Mouse (Mus musculus) heart, embryonic 13.5 days (tissue): ENCODE results near the gene 4930562C15Rik. TPM values are rescaled to one million over a fixed set of nuclear protein-coding genes. Genes with fewer than 3 reads are reported as not detected.
"Not testable (repeated sequence)": the region's sequence is repeated elsewhere in the genome, so short reads cannot be mapped to it uniquely, and the experiment has no call there.

Experiments
- ATAC-seq: fragments of 200-750 bp; cut with Nextera tagmentation; 2 replicates; pipeline ENCODE4 v1.8.0; 2017; ENCODE audit warnings: moderate TSS enrichment; ENCODE audit not compliant: insufficient number of reproducible peaks, low FRiP score, low TSS enrichment; ENCODE audit errors: extremely low read depth
- H3K27ac ChIP-seq: fragments of 300-500 bp; sonication (generic); replicated peaks from 2 replicates; pipeline ENCODE4 v1.5.1; 2015; ENCODE audit warnings: moderate library complexity, mild to moderate bottlenecking, inconsistent platforms
- H3K27me3 ChIP-seq: fragments of 300-500 bp; sonication (generic); replicated peaks from 2 replicates; pipeline ENCODE4 v1.6.1; 2015; ENCODE audit warnings: mild to moderate bottlenecking, inconsistent platforms
- H3K36me3 ChIP-seq: fragments of 300-500 bp; sonication (generic); 2 replicates; pipeline ENCODE4 v1.6.1; 2015; ENCODE audit warnings: mild to moderate bottlenecking, inconsistent platforms
- H3K4me1 ChIP-seq: fragments of 300-500 bp; sonication (generic); 2 replicates; pipeline ENCODE4 v1.6.1; 2015; ENCODE audit warnings: inconsistent platforms
- H3K4me2 ChIP-seq: fragments of 300-500 bp; sonication (generic); 2 replicates; pipeline ENCODE4 v1.6.1; 2015; ENCODE audit warnings: inconsistent platforms, mild to moderate bottlenecking, moderate library complexity
- H3K4me3 ChIP-seq: fragments of 300-500 bp; sonication (generic); 2 replicates; pipeline ENCODE4 v1.5.1; 2015; ENCODE audit warnings: moderate library complexity, mild to moderate bottlenecking, inconsistent platforms
- H3K9ac ChIP-seq: fragments of 300-500 bp; sonication (generic); 2 replicates; pipeline ENCODE4 v1.6.1; 2015; ENCODE audit warnings: inconsistent platforms, mild to moderate bottlenecking, moderate library complexity
- H3K9me3 ChIP-seq: fragments of 300-500 bp; sonication (generic); 2 replicates; pipeline ENCODE4 v1.6.1; 2016; ENCODE audit warnings: inconsistent platforms
- WGBS: fragments of 180-500 bp; shearing (Covaris S2); methylation state at CpG from one replicate; pipeline ENCODE4 v1.1.7; 2015; ENCODE audit warnings: mixed read lengths; 5-methylcytosine and 5-hydroxymethylcytosine counted together
- polyA plus RNA-seq: library from polyadenylated mRNA; unstranded; fragments of >200 nt; fragmentation: Nextera tagmentation; extraction: Ambion mirVana; gene quantifications from 2 replicates; pipeline ENCODE4 v1.2.1, GENCODE M21; 2015

Gene 4930562C15Rik
- polyA plus RNA-seq, result 0.15 and 0.32 TPM in 2 replicates

GRCm38 (mm10) chr16:4835191-4835590 lies at the start of gene 4930562C15Rik:
4930562C15Rik (plus strand) TSS chr16:4835416.
- Histone ChIP-seq H3K9me3 (no peaks in the 10 kb centered on the region), H3K36me3 (no peaks in the 10 kb centered on the region), H3K27me3 (peaks cover 4% of the 10 kb centered on the region; the same call in 1 of the 2 replicates), H3K4me2 (no peak within 1 kb of the TSS), H3K27ac (no peak within 1 kb of the TSS), H3K4me3 (no peak within 1 kb of the TSS), H3K9ac (no peak within 1 kb of the TSS), H3K4me1 (peaks cover 5% of the 10 kb centered on the region; the same call in 1 of the 2 replicates)
- ATAC-seq, result no peak
- 74% methylated on average over 3 of the region's 3 CpGs for WGBS

GRCm38 (mm10) chr16:4785706-4786105 lies 49.5 kb upstream of the 4930562C15Rik start:
- H3K4me1 ChIP-seq, result peaks cover 87% of the 10 kb centered on the region

DNA sequence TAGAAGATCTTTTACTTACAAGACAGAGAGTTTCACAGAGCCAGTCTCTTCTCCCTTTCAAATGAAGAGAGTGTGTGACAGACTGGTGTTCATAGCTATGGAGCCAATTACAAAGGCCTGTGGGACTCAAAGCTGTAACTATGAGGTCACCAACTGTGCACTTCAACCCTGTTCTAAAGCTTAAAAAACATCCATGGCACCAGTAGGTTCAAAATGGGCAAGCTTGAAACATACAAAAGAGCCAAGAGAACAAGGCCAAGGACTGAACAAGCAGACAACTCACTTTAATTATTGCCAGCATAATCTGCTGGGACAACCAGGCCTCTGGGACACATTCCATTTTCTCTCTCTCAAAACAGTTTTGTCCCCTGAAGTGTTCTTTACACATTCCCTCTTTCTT lies 47.0 kb upstream of the 4930562C15Rik start:
- H3K9me3 ChIP-seq, result no peaks in the 10 kb centered on the region
- H3K27me3 ChIP-seq, result no peaks in the 10 kb centered on the region
- no peak for ATAC-seq
- H3K4me1 ChIP-seq, result peaks cover 63% of the 10 kb centered on the region
- peak overlapping the region; percentile 90 for H3K9ac ChIP-seq
- H3K27ac ChIP-seq, result 0 out of 2 replicates have a peak overlapping the region, but pooled peaks have one; percentile 1
- peak overlapping the region; percentile 78 for H3K4me3 ChIP-seq
- peaks cover 14% of the 10 kb centered on the region for H3K36me3 ChIP-seq
- H3K4me2 ChIP-seq, result peak overlapping the region; percentile 79

More at GRCm38 (mm10) chr16:4785706-4786105, 49.5 kb upstream of the 4930562C15Rik start:
- ATAC-seq, result no peak
- Histone ChIP-seq H3K4me3 (no peak overlapping the region), H3K9ac (peak overlapping the region; percentile 53), H3K36me3 (peaks cover 19% of the 10 kb centered on the region), H3K27ac (peak overlapping the region; percentile 64), H3K9me3 (no peaks in the 10 kb centered on the region), H3K27me3 (no peaks in the 10 kb centered on the region), H3K4me2 (peak overlapping the region; percentile 79)
- 51% methylated on average over 4 of the region's 4 CpGs for WGBS

- Histone ChIP-seq H3K36me3 (peaks cover 9% of the 10 kb centered on the region; the same call in 1 of the 2 replicates), H3K27me3 (no peaks in the 10 kb centered on the region), H3K4me2 (peak overlapping the region; percentile 79), H3K9me3 (no peaks in the 10 kb centered on the region), H3K4me1 (peaks cover 51% of the 10 kb centered on the region), H3K4me3 (peak overlapping the region; percentile 78), H3K27ac (peak overlapping the region; percentile 99), H3K9ac (peak overlapping the region; percentile 90)
- ATAC-seq, result peak; percentile 20
- under 1% methylated on average over 29 of the region's 29 CpGs for WGBS
Observed at GRCm38 (mm10) chr16:4789311-4789768, 45.9 kb upstream of the 4930562C15Rik start.

DNA sequence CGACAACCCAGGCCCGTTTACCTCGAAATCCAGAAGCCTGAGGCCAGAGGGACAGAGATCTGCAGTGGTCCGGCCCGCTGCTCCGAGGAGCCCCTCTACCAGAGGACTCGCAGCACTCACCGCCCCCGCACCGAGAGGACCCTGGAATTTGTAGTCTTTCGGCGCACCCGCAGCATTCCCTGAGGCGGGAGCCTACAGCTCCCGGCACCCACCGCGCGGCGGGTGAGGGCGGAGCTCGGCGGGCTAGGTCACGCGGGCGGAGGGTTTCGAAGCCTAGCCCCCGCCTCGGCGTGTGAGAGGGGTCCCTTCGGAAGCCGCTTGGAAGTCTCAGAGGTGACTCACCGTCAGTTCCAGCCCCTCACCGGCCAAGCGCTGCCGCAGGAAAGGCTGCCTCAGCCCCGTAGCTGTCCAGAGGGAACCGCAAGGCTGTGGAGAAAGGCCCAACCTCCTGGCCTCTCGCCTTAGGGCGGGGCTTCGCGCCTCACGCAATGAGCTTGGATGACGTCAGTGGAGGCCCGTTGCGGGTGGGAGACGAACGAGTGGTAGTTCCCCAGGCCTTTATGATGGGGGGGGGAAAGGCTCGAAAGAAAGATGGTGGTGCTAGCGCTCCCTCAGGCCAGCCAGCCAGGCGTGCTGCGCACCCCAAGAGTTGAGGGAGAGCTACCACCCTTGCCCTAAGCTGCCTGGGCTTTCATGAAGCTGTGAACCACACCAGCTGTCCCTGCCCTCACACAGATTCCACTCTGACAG lies 45.2 kb upstream of the 4930562C15Rik start, which contains the start of gene Cdip1:
Gene Cdip1 (minus strand): TSS at position 483 of the 750 bp plus-strand sequence.
- Histone ChIP-seq H3K27ac (peak within 1 kb of the TSS; percentile 99), H3K27me3 (no peaks in the 10 kb centered on the region), H3K36me3 (peaks cover 6% of the 10 kb centered on the region; the same call in 1 of the 2 replicates), H3K4me2 (peak within 1 kb of the TSS; percentile 79), H3K9ac (peak within 1 kb of the TSS; percentile 90), H3K4me1 (peaks cover 45% of the 10 kb centered on the region), H3K4me3 (peak within 1 kb of the TSS; percentile 78), H3K9me3 (no peaks in the 10 kb centered on the region)
- whole genome bisulfite sequencing, result under 1% methylated on average over 51 of the region's 51 CpGs
- peak; percentile 96 for ATAC-seq

DNA sequence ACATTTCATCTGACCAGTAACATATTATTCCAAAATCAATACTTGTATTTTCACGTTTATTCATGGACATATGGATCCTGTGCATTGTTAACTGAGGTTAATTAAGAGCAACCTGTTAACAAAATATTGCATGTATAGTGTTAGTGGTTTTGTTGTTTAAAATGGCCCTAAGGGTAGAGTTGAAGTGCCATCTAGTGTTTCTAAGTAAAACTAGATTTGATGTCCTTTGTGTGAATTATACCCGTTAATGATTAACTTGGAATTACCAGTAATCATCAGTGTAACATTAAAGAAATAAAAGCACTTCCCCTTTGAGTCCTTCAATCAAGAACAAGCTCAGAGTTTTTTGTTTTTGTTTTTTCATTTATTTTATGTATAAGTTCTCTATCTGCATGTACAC lies 43.9 kb upstream of the 4930562C15Rik start:
- H3K27ac ChIP-seq, result no peak overlapping the region
- H3K4me2 ChIP-seq, result no peak overlapping the region
- no peaks in the 10 kb centered on the region for H3K27me3 ChIP-seq
- WGBS, result 57% methylated on average over 2 of the region's 2 CpGs
- peaks cover 6% of the 10 kb centered on the region; the same call in 1 of the 2 replicates for H3K36me3 ChIP-seq
- H3K4me3 ChIP-seq, result no peak overlapping the region
- H3K9me3 ChIP-seq, result no peaks in the 10 kb centered on the region
- peaks cover 31% of the 10 kb centered on the region for H3K4me1 ChIP-seq
- ATAC-seq, result no peak
- H3K9ac ChIP-seq, result no peak overlapping the region

DNA sequence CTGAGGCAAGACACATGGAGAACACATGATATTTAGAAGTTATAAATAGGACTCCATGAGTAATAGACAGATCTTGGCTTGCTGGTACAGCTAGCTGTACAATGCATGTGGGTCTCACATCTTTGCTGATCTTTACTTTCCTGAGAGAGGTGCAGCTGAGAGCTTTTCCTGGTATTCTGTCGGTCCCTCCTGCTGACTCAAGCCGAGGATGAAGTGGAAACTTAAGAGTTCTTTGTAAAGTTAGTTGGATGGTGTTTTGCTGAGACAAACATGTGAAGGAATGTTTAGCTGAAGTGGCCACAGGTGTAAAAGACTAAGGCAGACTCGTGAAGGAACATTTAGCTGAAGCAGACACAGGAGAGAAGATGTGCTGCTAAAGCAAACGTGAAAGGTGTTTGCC lies 38.6 kb upstream of the 4930562C15Rik start:
- WGBS, result 73% methylated on average over 4 of the region's 4 CpGs
- no peak overlapping the region for H3K27ac ChIP-seq
- ATAC-seq, result no peak
- H3K9me3 ChIP-seq, result no peaks in the 10 kb centered on the region
- H3K9ac ChIP-seq, result no peak overlapping the region
- H3K4me1 ChIP-seq, result no peaks in the 10 kb centered on the region
- H3K36me3 ChIP-seq, result no peaks in the 10 kb centered on the region
- H3K4me2 ChIP-seq, result no peak overlapping the region
- H3K27me3 ChIP-seq, result no peaks in the 10 kb centered on the region
- no peak overlapping the region for H3K4me3 ChIP-seq

- H3K4me2 ChIP-seq, result no peak overlapping the region
- no peaks in the 10 kb centered on the region for H3K4me1 ChIP-seq
- 82% methylated on average over 3 of the region's 3 CpGs for WGBS
- no peak overlapping the region for H3K9ac ChIP-seq
- H3K27ac ChIP-seq, result no peak overlapping the region
- H3K27me3 ChIP-seq, result no peaks in the 10 kb centered on the region
- no peak overlapping the region for H3K4me3 ChIP-seq
- H3K36me3 ChIP-seq, result no peaks in the 10 kb centered on the region
- no peak for ATAC-seq
- peaks cover 22% of the 10 kb centered on the region for H3K9me3 ChIP-seq
Observed at GRCm38 (mm10) chr16:4818349-4818748, 16.9 kb upstream of the 4930562C15Rik start.

GRCm38 (mm10) chr16:4824466-4824865 lies 10.8 kb upstream of the 4930562C15Rik start:
- H3K9me3 ChIP-seq, result peaks cover 18% of the 10 kb centered on the region
- 75% methylated on average over 5 of the region's 5 CpGs for WGBS
- not testable (repeated sequence) for H3K4me1 ChIP-seq, H3K27ac ChIP-seq, ATAC-seq, H3K27me3 ChIP-seq, H3K4me3 ChIP-seq, H3K4me2 ChIP-seq, H3K9ac ChIP-seq, H3K36me3 ChIP-seq

GRCm38 (mm10) chr16:4827639-4828038 lies 7.6 kb upstream of the 4930562C15Rik start:
- no peak overlapping the region for H3K4me2 ChIP-seq
- peaks cover 5% of the 10 kb centered on the region; the same call in 1 of the 2 replicates for H3K4me1 ChIP-seq
- no peaks in the 10 kb centered on the region for H3K36me3 ChIP-seq
- no peaks in the 10 kb centered on the region for H3K27me3 ChIP-seq
- 90% methylated on average over 5 of the region's 5 CpGs for WGBS
- H3K9me3 ChIP-seq, result no peaks in the 10 kb centered on the region
- no peak for ATAC-seq
- no peak overlapping the region for H3K4me3 ChIP-seq
- H3K27ac ChIP-seq, result no peak overlapping the region
- H3K9ac ChIP-seq, result no peak overlapping the region

- 75% methylated on average over 6 of the region's 6 CpGs for WGBS
- no peak overlapping the region for H3K4me2 ChIP-seq
- H3K27me3 ChIP-seq, result peaks cover 4% of the 10 kb centered on the region; the same call in 1 of the 2 replicates
- no peaks in the 10 kb centered on the region for H3K9me3 ChIP-seq
- no peak overlapping the region for H3K27ac ChIP-seq
- ATAC-seq, result no peak
- H3K9ac ChIP-seq, result no peak overlapping the region
- peaks cover 5% of the 10 kb centered on the region; the same call in 1 of the 2 replicates for H3K4me1 ChIP-seq
- no peaks in the 10 kb centered on the region for H3K36me3 ChIP-seq
- no peak overlapping the region for H3K4me3 ChIP-seq
Observed at GRCm38 (mm10) chr16:4829271-4829900, 5.8 kb upstream of the 4930562C15Rik start.
